In the genomic region with DNA sequence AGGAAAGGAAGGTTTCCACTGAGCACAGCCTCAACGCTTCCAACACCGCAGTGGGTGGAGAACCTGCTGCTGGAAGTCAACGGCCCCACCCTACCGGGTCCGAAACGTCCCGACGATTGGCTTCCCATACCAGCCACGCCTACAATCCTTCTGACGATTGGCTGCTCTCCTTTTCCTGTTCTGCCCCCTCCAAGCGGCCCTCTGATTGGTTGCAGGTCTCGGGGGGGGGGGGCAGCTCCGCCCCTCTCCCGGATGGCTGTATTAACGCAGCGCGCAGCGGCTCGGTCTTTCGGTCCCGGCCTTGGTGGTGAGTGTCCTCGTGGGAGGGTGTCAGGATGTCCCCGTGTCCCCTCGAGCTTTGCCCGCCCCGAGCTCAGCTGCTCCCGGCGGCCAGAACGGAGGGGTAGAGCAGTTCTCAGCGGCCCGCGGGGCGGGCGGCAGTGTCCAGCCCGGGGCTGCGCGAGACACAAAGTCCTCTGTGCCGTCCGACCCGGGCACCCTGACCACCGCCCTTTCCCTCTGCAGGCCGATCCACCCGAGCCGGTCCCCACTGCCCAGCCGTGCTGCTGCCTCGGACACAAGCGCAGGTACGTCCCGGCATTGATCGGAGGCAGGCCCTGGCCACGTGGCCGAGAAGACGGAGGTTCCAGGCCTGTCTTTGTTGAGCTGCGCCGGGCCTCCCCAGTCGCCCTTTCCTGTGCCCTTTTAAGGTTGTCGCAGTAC, we compare ENCODE assay signal across 7 mouse cellular contexts. TPM values are rescaled to one million over a fixed set of nuclear protein-coding genes. Genes with fewer than 3 reads are reported as not detected.
DNase-seq lines count a peak whose midpoint lies in the region; ATAC-seq lines count a peak whose summit lies in the region.

No protein-coding gene starts in this region.

- H3K9ac ChIP-seq in intestine, embryonic 16.5 days (ENCODE audit: low read depth, low read length), result peak overlapping the region; percentile 97
- peak overlapping the region; percentile 97 for H3K9ac ChIP-seq in midbrain, embryonic 11.5 days (ENCODE audit: low read length)

- ATAC-seq in intestine, embryonic 16.5 days, result peak; percentile 99
- ATAC-seq in midbrain, embryonic 11.5 days (ENCODE audit: low FRiP score), result peak; percentile 99

- H3K4me2 ChIP-seq in intestine, embryonic 16.5 days (ENCODE audit: low read depth, low read length), result peak overlapping the region; percentile 66
- peak overlapping the region; percentile 75 for H3K4me2 ChIP-seq in midbrain, embryonic 11.5 days

- no peaks in the 10 kb centered on the region for H3K27me3 ChIP-seq in intestine, embryonic 16.5 days (replicated peaks; ENCODE audit: control insufficient read depth, insufficient read depth, low read length)
- no peaks in the 10 kb centered on the region for H3K27me3 ChIP-seq in midbrain, embryonic 11.5 days (ENCODE audit: control insufficient read depth, insufficient read depth, low read length)

- WGBS in intestine, embryonic 16.5 days, result under 1% methylated on average over 57 of the region's 57 CpGs
- WGBS in midbrain, embryonic 11.5 days, result under 1% methylated on average over 55 of the region's 57 CpGs

- DNase-seq in adrenal gland, adult 8-10 months, result peak; percentile 96
- peak; percentile 96 for DNase-seq in embryo, embryonic 9.5 days (ENCODE audit: extremely low spot score)
- DNase-seq in gastrocnemius, postnatal 4 days (ENCODE audit: low spot score in 2 of 2), result peak; percentile 75 to 88
- DNase-seq in left cerebral cortex, postnatal 36 days (ENCODE audit: low spot score in 2 of 2), result peak; percentile 90 to 91
- DNase-seq in midbrain, embryonic 11.5 days (ENCODE audit: low spot score, missing footprints), result peak; percentile 99
- DNase-seq in skeletal muscle tissue, adult 2 months (ENCODE audit: low read depth, low spot score), result peak; percentile 96

- H3K36me3 ChIP-seq in intestine, embryonic 16.5 days (ENCODE audit: control insufficient read depth, insufficient read depth, low read length), result peaks cover 6% of the 10 kb centered on the region; the same call in 1 of the 2 replicates
- H3K36me3 ChIP-seq in midbrain, embryonic 11.5 days (ENCODE audit: control insufficient read depth, insufficient read depth, low read length), result peaks cover 7% of the 10 kb centered on the region; the same call in 1 of the 2 replicates

- peaks cover 3% of the 10 kb centered on the region; the same call in 1 of the 2 replicates for H3K9me3 ChIP-seq in intestine, embryonic 16.5 days (ENCODE audit: control insufficient read depth, low read length)
- H3K9me3 ChIP-seq in midbrain, embryonic 11.5 days (ENCODE audit: control insufficient read depth, low read length), result no peaks in the 10 kb centered on the region

- intact Hi-C loops in left cerebral cortex, postnatal 36 days (cut with DNase I), result loop anchor here (2.0 to 5.0 kb wide), 3 partner anchors 26 to 184 kb away; partner anchors contain the start of gene Rasl11b

- peaks cover 7% of the 10 kb centered on the region; the same call in 1 of the 2 replicates for H3K4me1 ChIP-seq in intestine, embryonic 16.5 days (ENCODE audit: control insufficient read depth, insufficient read depth, low read length)
- H3K4me1 ChIP-seq in midbrain, embryonic 11.5 days (ENCODE audit: control insufficient read depth, insufficient read depth, low read length), result peaks cover 3% of the 10 kb centered on the region; the same call in 1 of the 2 replicates

- peak overlapping the region; percentile 90 for H3K27ac ChIP-seq in intestine, embryonic 16.5 days (ENCODE audit: low read length)
- H3K27ac ChIP-seq in midbrain, embryonic 11.5 days (ENCODE audit: low read depth, low read length), result peak overlapping the region; percentile 40

- H3K4me3 ChIP-seq in intestine, embryonic 16.5 days (ENCODE audit: low read length), result peak overlapping the region; percentile 88
- peak overlapping the region; percentile 78 for H3K4me3 ChIP-seq in midbrain, embryonic 11.5 days (ENCODE audit: low read depth, low read length)

RNA-seq across cellular contexts. Expression of gene Usp46, which starts 24.8 kb away (rescaled TPM):
- 10 to 100 TPM; 35.5 to 44.5 (median 40.4) TPM for total RNA-seq in adrenal gland, adult 8-10 months (2022)
- 10 to 100 TPM; 39.0 to 41.3 TPM for total RNA-seq in gastrocnemius, postnatal 4 days (2021)
- 16.5 and 16.7 TPM in 2 replicates for polyA plus RNA-seq in intestine, embryonic 16.5 days (2015; fragmentation: Nextera tagmentation; extraction: Ambion mirVana)
- total RNA-seq in left cerebral cortex, postnatal 36 days (2021), result 100 to 1,000 TPM; 138 to 142 TPM
- 35.6 and 38.1 TPM in 2 replicates for polyA plus RNA-seq in midbrain, embryonic 11.5 days (2014; fragmentation: Nextera tagmentation; extraction: Ambion mirVana)

Comparison
In these comparisons a context has a peak if more than half of its experiments do, and no peak if none do; other contexts are left out.
1. Peak in every context shown above with its lines: DNase-seq, ATAC-seq, H3K4me3 ChIP-seq and H3K27ac ChIP-seq.